Mouse (Mus musculus): ENCODE measurements at regions not wholly inside any gene's neighbourhood (a gene's known extent, or its start where the extent isn't known, plus 50 kb on each side); places are given as distances from the start of the nearest gene placed in this dataset.

GRCm38 (mm10) chr9:85174431-85174830, 138.1 kb upstream of the Gm11114 start:
- WGBS: 79% methylated on average over 3 of the region's 3 CpGs
- no peak overlapping the region for H3K4me3 ChIP-seq (ENCODE audit: low read depth, low read length)
- no peaks in the 10 kb centered on the region for H3K9me3 ChIP-seq (ENCODE audit: control insufficient read depth, low read length)
- no peaks in the 10 kb centered on the region for H3K4me1 ChIP-seq (replicated peaks; ENCODE audit: control insufficient read depth, insufficient read depth, low read length)
- H3K27ac ChIP-seq (ENCODE audit: low read depth, low read length): no peak overlapping the region
- no peak overlapping the region for H3K4me2 ChIP-seq (ENCODE audit: low read depth, low read length, severe bottlenecking)
- H3K36me3 ChIP-seq (ENCODE audit: control insufficient read depth, insufficient read depth, low read length): no peaks in the 10 kb centered on the region
- no peak for DNase-seq (ENCODE audit: low spot score)
- no peak overlapping the region for H3K9ac ChIP-seq (ENCODE audit: low read length)
- no peaks in the 10 kb centered on the region for H3K27me3 ChIP-seq (ENCODE audit: control insufficient read depth, insufficient read depth, low read length)
- no peak for ATAC-seq (replicated peaks; ENCODE audit: low FRiP score)

GRCm38 (mm10) chr9:85201202-85201601, 111.4 kb upstream of the Gm11114 start:
- Histone ChIP-seq H3K36me3 (ENCODE audit: control insufficient read depth, insufficient read depth, low read length) (no peaks in the 10 kb centered on the region), H3K27me3 (ENCODE audit: control insufficient read depth, insufficient read depth, low read length) (no peaks in the 10 kb centered on the region), H3K9me3 (ENCODE audit: control insufficient read depth, low read length) (no peaks in the 10 kb centered on the region), H3K9ac (ENCODE audit: low read length) (no peak overlapping the region), H3K4me2 (ENCODE audit: low read depth, low read length, severe bottlenecking) (no peak overlapping the region), H3K4me1 (replicated peaks; ENCODE audit: control insufficient read depth, insufficient read depth, low read length) (no peaks in the 10 kb centered on the region), H3K4me3 (ENCODE audit: low read depth, low read length) (no peak overlapping the region), H3K27ac (ENCODE audit: low read depth, low read length) (no peak overlapping the region)
- 84% methylated on average over 3 of the region's 3 CpGs for WGBS
- ATAC-seq (replicated peaks; ENCODE audit: low FRiP score) (no peak), DNase-seq (ENCODE audit: low spot score) (no peak)

- Histone ChIP-seq H3K27ac (ENCODE audit: low read depth, low read length) (no peak overlapping the region), H3K4me3 (ENCODE audit: low read depth, low read length) (no peak overlapping the region), H3K9me3 (ENCODE audit: control insufficient read depth, low read length) (no peaks in the 10 kb centered on the region), H3K9ac (ENCODE audit: low read length) (no peak overlapping the region), H3K27me3 (ENCODE audit: control insufficient read depth, insufficient read depth, low read length) (no peaks in the 10 kb centered on the region), H3K4me2 (ENCODE audit: low read depth, low read length, severe bottlenecking) (no peak overlapping the region), H3K36me3 (ENCODE audit: control insufficient read depth, insufficient read depth, low read length) (no peaks in the 10 kb centered on the region), H3K4me1 (replicated peaks; ENCODE audit: control insufficient read depth, insufficient read depth, low read length) (no peaks in the 10 kb centered on the region)
- no peak for DNase-seq (ENCODE audit: low spot score)
- WGBS: 78% methylated on average over 3 of the region's 3 CpGs
- ATAC-seq (replicated peaks; ENCODE audit: low FRiP score): no peak
Measured at GRCm38 (mm10) chr9:85224870-85225269, 87.7 kb upstream of the Gm11114 start.
